Mouse (Mus musculus) cerebellum, adult 2 months (tissue): ENCODE measurements at regions not wholly inside any gene's neighbourhood (a gene's known extent, or its start where the extent isn't known, plus 50 kb on each side); places are given as distances from the start of the nearest gene placed in this dataset.

Experiments
- CTCF ChIP-seq: fragments of 200-500 bp; IDR thresholded peaks from 2 replicates; pipeline ENCODE4 v1.5.1; 2011; ENCODE audit warnings: low read depth, mild to moderate bottlenecking, control low read depth, low read length, moderate library complexity, borderline replicate concordance; ENCODE audit not compliant: insufficient read depth
- POLR2A ChIP-seq: fragments of 200-500 bp; IDR thresholded peaks from 2 replicates; pipeline ENCODE4 v1.6.1; 2011; ENCODE audit warnings: low read length, control low read depth, borderline replicate concordance; ENCODE audit not compliant: insufficient read depth

- TF ChIP-seq POLR2A (no peak), CTCF (no peak)
These were observed 228.1 kb upstream of the Sphkap start for GRCm38 (mm10) chr1:83636051-83636450.
